Mouse (Mus musculus) right cerebral cortex, adult 2 months (tissue): ENCODE data around the gene Serpina3b.

Experiments used
- DNase-seq, 2 experiments: peaks; one replicate each; pipeline ENCODE4 v3.0.0; 2021 to 2022; ENCODE audit warnings: low spot score in 2 of 2

Gene Serpina3b

GRCm38 (mm10) chr12:104175636-104176035 lies 47.8 kb downstream of the Serpina3b start:
- no peak for DNase-seq

GRCm38 (mm10) chr12:104178577-104178976 lies 50.8 kb downstream of the Serpina3b start:
- no peak for DNase-seq

- DNase-seq = no peak
Observed at GRCm38 (mm10) chr12:104178987-104179386, 51.2 kb downstream of the Serpina3b start.

- DNase-seq = no peak
Observed at GRCm38 (mm10) chr12:104185046-104185445, 57.2 kb downstream of the Serpina3b start.

GRCm38 (mm10) chr12:104186041-104186581 lies 58.3 kb downstream of the Serpina3b start:
- peak; percentile 17 to 18 for DNase-seq
